Mouse (Mus musculus) embryonic fibroblast, embryonic 13.5 days (primary cell): ENCODE data around the gene Kcng3.

Source experiments
- CTCF ChIP-seq: IDR thresholded peaks from 2 replicates; pipeline ENCODE4 v1.5.1; 2011; ENCODE audit warnings: mild to moderate bottlenecking, control low read depth, low read length, moderate library complexity, borderline replicate concordance; ENCODE audit not compliant: insufficient read depth
- POLR2A ChIP-seq: IDR thresholded peaks from 2 replicates; pipeline ENCODE4 v1.6.1; 2011; ENCODE audit warnings: low read depth, mild to moderate bottlenecking, control low read depth, low read length, moderate library complexity

- TF ChIP-seq CTCF (no peak), POLR2A (no peak)
These were observed 44.0 kb downstream of the Kcng3 start for GRCm38 (mm10) chr17:83587731-83588130.
